Mouse (Mus musculus): ENCODE results near the gene Kars. TPM values are rescaled to one million over a fixed set of nuclear protein-coding genes. Genes with fewer than 3 reads are reported as not detected.
A peak's percentile ranks its signal among the peaks of the same experiment; 100 is the strongest.

Kars gene
- total RNA-seq, 2 experiments from 2014 or later, result 99.8 to 106 TPM

- intact Hi-C loops (cut with DNase I), result loop anchor here (1.0 to 5.0 kb wide), 3 partner anchors 49 to 313 kb away; partner anchors contain the start of gene Gabarapl2
- DNase-seq, result peak; percentile 76 to 85
Observed at GRCm38 (mm10) chr8:111989911-111990310, 21.2 kb downstream of the Kars start.

DNA sequence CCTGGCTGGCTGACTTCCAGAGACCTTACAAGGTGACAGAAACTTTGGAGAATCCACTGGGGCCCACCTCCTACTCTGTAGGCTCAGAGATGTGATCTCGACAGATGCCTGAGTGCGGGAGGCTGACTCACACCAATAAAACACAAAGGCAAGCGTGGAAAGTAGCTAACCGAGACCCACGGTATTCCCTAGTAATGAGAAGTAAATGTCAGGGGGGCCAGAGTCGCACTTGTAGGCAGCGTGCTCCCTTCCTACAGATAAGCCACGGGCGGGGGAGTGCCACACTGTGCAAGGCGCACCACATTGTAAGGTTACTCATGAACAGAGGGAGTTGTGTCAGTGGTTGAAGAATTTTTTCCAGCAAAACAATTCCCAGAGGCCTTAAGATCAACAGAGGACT, 26.6 kb downstream of the Kars start:
- no peak for DNase-seq
- intact Hi-C loops (cut with DNase I), result no loop called here

DNA sequence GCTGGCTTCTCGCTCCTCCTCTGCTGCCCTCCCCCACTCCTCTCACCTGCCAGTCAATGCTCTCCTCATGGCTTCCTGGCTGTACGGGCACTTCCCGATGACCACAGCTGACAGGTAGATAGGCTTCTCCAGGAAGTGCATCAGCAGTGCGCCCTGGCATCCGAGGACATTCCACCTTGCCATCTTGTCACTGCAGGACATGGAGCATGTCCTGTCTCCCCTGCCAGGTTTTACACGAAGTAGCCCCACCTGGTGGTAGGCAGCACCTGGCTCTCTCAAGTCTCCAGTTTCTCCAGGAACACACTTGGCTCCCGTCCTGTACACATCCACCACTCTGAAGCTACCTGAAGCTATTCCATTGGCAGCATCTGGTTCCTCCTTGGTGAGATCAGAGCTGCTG, 29.0 kb downstream of the Kars start:
- intact Hi-C loops (cut with DNase I), result no loop called here
- DNase-seq, result no peak

- no peak for DNase-seq
- intact Hi-C loops (cut with DNase I), result no loop called here
Observed at GRCm38 (mm10) chr8:111978147-111978546, 33.0 kb downstream of the Kars start.

DNA sequence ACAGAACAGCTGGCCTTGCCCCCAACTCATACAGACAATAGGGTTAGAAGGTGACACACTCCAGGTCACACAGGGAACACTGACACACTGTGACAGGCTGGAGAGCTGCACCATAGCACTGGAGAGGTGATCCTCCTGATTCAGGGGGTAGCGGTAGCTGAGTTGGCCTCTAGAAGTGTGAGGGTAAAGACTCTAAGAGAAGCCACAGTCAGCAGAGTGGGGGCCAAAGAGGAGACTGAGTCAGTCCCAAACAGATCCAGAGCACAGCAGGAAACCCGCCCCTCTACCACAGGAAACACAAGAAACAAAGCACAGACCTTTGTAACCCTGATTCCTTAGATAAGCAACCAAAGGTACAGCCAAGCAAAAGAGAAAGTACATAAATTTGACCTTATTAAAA, 34.8 kb downstream of the Kars start:
- intact Hi-C loops (cut with DNase I), result no loop called here
- no peak for DNase-seq

DNA sequence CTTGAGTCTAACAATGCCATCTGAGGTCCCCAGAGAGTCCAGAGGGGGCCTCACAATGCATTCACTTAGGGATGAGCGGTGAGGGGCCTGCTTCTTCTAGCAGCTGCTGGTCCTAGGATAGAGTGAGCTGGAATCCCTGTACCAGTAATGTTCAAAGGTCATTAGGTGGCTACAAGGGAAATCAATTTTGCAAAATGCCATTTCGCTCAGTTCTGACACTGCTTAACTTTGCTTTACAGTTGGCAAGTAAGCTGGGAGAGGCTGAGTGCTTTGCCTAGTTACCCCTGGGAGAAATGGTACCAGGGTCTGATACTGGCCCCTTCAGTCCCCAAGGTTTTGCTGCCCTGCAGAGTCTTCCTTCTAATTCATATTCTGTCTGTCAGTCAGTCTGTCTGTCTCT, 35.4 kb downstream of the Kars start:
- intact Hi-C loops (cut with DNase I), result no loop called here
- DNase-seq, result no peak

DNA sequence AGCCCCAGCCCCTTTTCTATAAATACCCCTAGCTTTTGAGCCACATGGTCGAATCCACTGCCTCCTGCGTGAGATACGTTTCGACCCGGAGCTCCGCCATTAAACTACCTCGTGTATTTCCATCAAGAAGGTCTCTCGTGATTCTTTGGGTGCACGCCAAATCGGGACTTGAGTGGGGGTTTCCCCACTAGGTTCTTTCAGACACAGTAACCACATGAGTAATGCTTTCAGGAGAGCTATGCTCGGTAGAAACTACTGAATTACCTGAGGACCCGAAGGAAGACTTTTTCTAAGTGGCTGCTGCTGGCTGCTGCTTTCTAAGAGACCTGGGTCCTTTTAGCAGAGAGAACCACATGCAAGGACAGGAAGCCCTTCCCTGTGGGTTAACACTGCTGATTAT, 37.0 kb downstream of the Kars start:
- intact Hi-C loops (cut with DNase I), result no loop called here
- DNase-seq, result no peak

DNA sequence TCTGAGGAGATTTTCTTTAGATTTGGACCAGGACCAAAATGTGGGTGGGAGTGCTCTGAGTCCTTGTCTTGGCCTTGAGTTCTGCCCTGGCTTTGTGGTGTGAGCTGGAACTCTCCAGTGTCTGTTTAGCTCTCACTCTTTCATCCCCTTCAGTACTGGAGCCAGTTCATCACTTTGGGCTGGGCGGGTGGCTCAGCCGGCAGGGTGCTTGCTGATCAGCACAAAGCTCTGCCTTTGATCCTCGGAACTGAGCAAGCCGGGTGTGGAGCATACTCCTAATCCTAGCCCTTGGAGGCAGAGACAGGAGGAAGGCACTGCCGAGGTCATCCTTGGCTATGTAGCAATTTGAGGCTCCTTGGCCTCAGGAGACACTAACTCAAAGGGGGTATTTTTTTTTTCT, 42.1 kb downstream of the Kars start:
- DNase-seq, result no peak
- intact Hi-C loops (cut with DNase I), result no loop called here

GRCm38 (mm10) chr8:111968541-111968940, 42.6 kb downstream of the Kars start:
- DNase-seq, result no peak
- intact Hi-C loops (cut with DNase I), result no loop called here

- intact Hi-C loops (cut with DNase I), result no loop called here
- DNase-seq, result no peak
Observed at GRCm38 (mm10) chr8:111967246-111967870, 43.8 kb downstream of the Kars start.

DNA sequence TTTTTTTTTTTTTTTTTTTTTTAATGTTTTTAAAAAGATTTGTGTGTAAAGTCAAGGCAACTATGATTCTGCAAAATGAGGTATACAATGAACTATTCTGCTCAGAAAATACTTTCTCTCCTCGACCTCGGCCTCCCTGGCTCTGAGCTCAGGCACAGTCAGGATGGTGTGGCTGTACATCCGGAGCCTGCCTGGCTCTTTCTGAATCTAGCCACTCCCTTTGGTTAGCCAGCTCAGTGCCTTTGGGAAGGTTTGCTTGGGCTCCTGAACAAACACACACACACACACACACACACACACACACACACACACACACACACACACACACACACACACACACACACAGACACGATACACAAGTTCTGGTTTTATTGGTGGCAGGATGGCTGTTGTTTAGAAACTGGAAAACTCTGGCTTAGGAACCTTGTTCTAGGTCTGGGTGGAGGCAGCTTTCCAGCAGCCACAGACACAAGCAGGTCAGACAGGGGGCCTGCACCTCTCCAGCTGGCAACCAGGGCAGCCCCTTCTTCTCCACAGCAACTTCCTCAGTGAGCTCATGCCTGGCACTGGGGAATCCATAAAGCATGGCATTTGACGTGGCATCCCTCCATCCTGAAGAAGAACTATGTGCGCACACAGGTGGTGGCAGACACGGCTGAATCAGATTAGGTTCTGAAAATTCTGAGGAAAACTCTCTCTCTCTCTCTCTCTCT, 46.1 kb downstream of the Kars start:
- no peak for DNase-seq
- intact Hi-C loops (cut with DNase I), result no loop called here

- intact Hi-C loops (cut with DNase I), result no loop called here
- no peak for DNase-seq
Observed at GRCm38 (mm10) chr8:111964351-111964750, 46.8 kb downstream of the Kars start.

DNA sequence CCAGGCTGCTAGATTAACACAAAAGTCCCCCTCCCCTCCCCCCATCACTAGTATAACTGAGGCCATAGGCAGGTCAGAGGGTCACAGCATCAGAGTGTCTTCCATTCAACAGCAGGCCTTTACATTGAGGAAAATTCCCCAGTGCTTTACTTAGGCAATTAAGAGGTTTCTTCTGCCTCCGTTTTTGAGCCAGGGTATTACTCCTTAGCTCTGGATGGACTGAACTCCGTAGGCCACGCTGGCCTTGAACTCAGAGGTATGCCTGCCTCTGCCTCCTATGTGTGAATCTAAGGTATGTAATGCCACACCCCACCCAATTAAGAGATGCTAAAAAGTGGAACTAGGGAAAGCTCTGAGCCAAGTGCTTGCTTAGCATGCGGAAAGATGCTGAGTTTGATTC, 47.6 kb downstream of the Kars start:
- intact Hi-C loops (cut with DNase I), result no loop called here
- DNase-seq, result no peak

DNA sequence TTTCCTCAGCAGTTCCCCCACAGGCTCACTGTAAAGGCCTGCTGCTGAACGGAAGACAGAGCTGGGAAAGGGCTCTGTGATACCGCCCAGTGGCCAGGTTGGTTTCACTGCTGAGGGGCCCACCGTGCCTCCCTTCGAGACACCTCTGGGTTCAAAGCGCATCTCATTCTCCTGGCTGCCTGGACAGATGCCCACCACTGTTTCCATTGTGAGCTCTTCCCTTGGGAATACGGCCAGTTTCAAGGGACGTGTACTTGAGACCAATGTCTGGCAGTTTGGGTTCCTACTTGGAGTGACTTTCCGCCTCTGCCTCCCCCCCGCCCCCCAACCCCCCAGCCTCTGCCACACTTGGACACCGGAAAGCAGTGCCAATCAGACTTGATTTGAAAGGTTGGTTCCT, 48.0 kb downstream of the Kars start:
- no peak for DNase-seq
- intact Hi-C loops (cut with DNase I), result no loop called here

DNA sequence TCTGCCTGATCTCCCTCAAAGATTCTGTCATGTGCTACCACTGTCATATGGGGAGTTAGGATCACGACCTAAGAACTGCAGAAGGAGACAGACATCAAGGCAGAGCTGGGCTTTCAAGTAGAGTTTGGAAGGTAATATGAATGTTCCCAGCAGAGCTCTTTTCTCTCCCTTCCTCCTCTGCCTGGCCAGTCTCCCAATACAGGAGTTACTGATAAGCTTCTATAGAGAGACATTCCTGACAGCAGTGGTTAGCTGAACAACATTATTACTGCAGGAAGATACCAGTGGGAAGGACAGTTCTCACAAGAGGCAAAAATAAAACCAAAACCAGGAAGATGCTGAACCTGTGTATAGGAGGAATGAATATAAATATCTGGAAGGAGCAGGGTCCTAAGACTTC, 48.5 kb downstream of the Kars start:
- intact Hi-C loops (cut with DNase I), result no loop called here
- DNase-seq, result no peak

DNA sequence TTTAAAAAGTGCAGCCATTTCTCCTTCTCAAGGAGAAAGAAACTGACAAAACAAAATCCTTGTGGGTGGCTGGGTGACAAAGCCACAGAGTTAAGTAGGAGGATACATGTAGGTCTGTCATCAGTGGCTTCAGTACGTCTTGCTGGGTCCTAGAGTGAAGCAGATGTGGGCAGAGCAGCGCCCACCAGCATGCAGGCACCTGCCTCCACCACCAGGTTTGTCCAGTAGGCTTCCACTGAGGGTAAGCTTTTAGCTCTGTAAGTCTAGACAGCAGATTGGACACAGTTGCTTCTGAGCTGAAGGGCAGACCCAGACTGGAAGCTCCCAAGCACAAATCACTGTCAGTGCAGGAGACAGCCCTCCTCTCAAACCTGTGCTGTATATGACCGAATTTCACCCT, 49.8 kb downstream of the Kars start:
- no peak for DNase-seq
- intact Hi-C loops (cut with DNase I), result no loop called here

DNA sequence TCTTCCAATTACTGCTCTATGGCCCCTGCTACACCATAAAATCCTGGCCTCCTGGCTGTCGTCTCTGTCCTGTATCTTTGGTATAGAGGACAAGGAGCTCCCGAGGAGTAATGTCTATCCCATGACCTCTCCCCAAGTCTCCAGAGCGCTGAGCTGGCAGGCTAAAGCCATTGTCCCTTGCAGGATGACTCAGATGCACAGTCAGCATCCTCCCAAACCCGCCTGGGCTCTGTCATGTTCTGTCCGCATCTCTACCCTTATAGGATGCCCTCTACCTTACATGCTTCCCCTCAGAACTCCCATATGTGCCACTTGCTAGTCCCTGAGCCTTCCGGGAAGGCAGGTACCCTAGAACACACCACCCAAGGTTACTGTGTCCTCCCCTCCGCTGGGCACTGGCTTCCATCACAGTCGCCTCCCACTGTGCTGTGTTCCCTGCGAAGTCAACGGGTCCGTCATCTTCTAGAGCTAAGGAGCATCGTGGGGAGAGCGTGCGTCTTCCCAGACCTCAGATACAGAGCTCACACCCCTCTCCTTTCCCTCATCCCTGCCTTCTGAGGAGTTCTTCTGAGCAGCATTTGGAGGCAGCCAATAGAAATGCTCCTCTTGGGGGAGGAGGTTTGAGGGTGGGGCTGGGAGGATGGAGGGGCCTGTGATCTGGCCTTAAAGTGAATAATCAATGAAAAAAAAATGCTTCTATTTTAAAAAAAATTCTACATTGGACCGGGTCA, 50.4 kb downstream of the Kars start:
- intact Hi-C loops (cut with DNase I), result no loop called here
- no peak for DNase-seq

- intact Hi-C loops (cut with DNase I), result no loop called here
Observed at GRCm38 (mm10) chr8:111957231-111957630, 53.9 kb downstream of the Kars start.

DNA sequence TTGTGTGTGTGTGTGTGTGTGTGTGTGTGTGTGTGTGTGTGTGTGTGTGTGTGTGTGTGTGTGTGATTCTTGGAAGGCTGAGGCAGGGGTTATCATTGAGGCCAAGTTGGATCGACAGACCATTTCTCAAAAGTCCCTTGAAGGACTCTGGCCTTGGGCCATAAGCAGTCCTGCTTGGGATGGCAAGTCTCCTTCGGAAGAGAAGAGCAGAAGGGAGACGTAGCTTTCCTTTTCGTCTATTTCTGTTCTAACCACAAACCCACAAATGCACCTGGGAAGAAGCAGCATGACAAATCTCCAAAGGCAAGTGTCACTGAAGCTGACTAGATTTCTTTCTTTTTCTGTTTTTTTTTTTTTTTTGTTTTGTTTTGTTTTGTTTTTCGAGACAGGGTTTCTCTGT, 55.2 kb downstream of the Kars start:
- no peak for DNase-seq
- intact Hi-C loops (cut with DNase I), result no loop called here

More at GRCm38 (mm10) chr8:111957231-111957630, 53.9 kb downstream of the Kars start:
- no peak for DNase-seq

DNA sequence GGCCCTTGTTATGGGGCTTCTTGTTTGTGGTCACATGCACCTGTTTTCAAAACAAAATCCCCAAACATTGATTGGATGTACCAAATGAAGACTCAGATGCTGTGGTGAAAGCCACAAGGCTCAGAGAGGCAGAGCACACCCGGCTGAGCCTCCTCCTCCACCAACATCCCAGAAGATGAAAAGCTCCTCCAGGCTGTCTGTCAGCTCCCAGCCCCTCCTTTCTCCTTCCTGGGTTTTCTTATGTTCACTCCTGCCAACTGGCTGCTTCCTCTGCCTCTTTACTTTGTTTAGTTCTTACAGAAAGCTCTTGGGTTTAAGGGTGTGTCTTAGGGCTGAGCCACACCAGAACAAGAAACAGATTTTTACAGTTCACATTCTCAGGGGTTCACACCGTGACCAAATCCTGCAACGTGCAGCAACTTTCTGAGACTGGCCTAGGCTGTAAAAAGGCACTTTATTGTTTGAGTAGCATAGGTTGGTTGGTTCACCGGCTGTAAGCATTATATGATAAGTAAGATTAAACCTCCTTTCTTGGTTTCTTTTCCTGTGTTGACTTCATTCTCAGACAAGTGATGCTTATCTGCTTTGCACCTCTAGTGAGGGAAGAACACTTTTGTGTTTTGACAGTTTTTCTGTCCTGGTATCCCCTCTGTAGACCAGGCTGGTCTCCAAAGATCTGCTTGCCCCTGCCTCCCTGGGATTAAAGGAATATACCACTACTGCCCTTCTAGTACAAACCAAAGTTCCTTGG, 56.1 kb downstream of the Kars start:
- intact Hi-C loops (cut with DNase I), result no loop called here
- no peak for DNase-seq

- intact Hi-C loops (cut with DNase I), result no loop called here
- DNase-seq, result no peak
Observed at GRCm38 (mm10) chr8:111951936-111952335, 59.2 kb downstream of the Kars start.
